Mouse (Mus musculus) cerebellum, adult 2 months (tissue): ENCODE results near the gene Ccz1.

Experiments
- CTCF ChIP-seq: fragments of 200-500 bp; IDR thresholded peaks from 2 replicates; pipeline ENCODE4 v1.5.1; 2011; ENCODE audit warnings: low read depth, mild to moderate bottlenecking, control low read depth, low read length, moderate library complexity, borderline replicate concordance; ENCODE audit not compliant: insufficient read depth
- POLR2A ChIP-seq: fragments of 200-500 bp; IDR thresholded peaks from 2 replicates; pipeline ENCODE4 v1.6.1; 2011; ENCODE audit warnings: low read length, control low read depth, borderline replicate concordance; ENCODE audit not compliant: insufficient read depth

DNA sequence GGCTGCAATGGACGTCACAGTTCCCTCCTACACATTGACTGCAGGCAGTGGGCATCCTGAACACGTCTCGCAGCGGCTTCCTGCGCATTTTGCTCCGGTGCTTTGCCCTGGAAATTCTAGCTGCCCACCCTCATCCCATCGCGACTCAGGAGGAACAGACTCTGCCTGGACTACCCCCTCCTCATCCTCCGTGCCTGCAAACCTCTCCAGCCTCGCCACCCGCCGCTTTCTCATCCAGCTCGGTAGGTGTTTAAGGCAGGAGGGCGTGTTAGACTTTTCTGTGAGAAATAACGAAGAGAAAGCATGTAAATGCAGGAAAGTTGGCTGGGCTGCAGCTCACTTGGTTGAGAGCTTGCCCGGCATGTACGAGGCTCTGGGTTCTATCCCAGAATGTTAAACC, 22.3 kb upstream of the Ccz1 start:
- TF ChIP-seq POLR2A (no peak), CTCF (no peak)
